Mouse (Mus musculus) E14TG2a.4 (cell line): Measurements from ENCODE around the gene Mms19.

Source experiments
- CTCF ChIP-seq: conservative IDR thresholded peaks from 2 replicates; pipeline ENCODE4 v1.5.1; 2014; ENCODE audit warnings: low read length
- POU5F1 ChIP-seq: IDR thresholded peaks from 2 replicates; pipeline ENCODE4 v1.6.1; 2014; ENCODE audit warnings: low read length, borderline replicate concordance

DNA sequence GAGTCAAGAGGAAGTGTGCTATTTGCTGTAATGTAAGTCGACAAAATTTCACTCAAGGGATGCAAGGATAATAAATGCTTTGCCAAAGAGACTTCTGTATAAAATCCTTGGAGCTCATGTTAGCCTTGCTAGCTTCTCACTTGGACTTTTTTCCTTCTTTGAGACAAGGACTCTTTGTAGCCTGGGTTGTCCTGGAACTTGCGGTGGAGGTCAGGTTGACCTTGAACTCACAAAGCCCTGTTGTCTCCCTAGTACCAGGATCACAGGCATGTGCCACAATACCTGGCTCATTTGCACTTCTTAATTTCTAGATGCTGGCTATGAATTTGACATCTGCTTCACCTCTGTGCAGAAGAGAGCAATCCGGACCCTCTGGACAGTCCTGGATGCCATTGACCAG is 65.7 kb downstream of the Mms19 start:
- TF ChIP-seq CTCF = no peak
- no peak for TF ChIP-seq POU5F1
